Mouse (Mus musculus) hindbrain, embryonic 14.5 days (tissue): Measurements from ENCODE around the gene Aqp8. TPM values are rescaled to one million over a fixed set of nuclear protein-coding genes. Genes with fewer than 3 reads are reported as not detected.

Experiments
- ATAC-seq: fragments of 200-750 bp; cut with Nextera tagmentation; 2 replicates; pipeline ENCODE4 v1.8.0; 2017; ENCODE audit warnings: moderate number of reproducible peaks, mild to moderate bottlenecking, moderate TSS enrichment, moderate library complexity; ENCODE audit not compliant: low FRiP score
- DNase-seq: peaks from one replicate; pipeline ENCODE4 v3.0.0-alpha.2; 2015; ENCODE audit warnings: low spot score
- H3K27ac ChIP-seq: fragments of 300-500 bp; sonication (generic); 2 replicates; pipeline ENCODE4 v1.5.1; 2014; ENCODE audit warnings: mild to moderate bottlenecking, moderate library complexity
- H3K27me3 ChIP-seq: fragments of 300-500 bp; sonication (generic); 2 replicates; pipeline ENCODE4 v1.6.1; 2014; ENCODE audit warnings: mild to moderate bottlenecking, low read length, mixed read lengths; ENCODE audit not compliant: control insufficient read depth, insufficient read depth
- H3K36me3 ChIP-seq: fragments of 300-500 bp; sonication (generic); replicated peaks from 2 replicates; pipeline ENCODE4 v1.6.1; 2014; ENCODE audit not compliant: control insufficient read depth, insufficient read depth
- H3K4me1 ChIP-seq: fragments of 300-500 bp; sonication (generic); replicated peaks from 2 replicates; pipeline ENCODE4 v1.6.1; 2014; ENCODE audit warnings: antibody characterized with exemption, low read length, mixed read lengths; ENCODE audit not compliant: control insufficient read depth, insufficient read depth
- H3K4me2 ChIP-seq: fragments of 300-500 bp; sonication (generic); replicated peaks from 2 replicates; pipeline ENCODE4 v1.6.1; 2014; ENCODE audit warnings: mild to moderate bottlenecking, moderate library complexity
- H3K4me3 ChIP-seq: fragments of 300-500 bp; sonication (generic); replicated peaks from 2 replicates; pipeline ENCODE4 v1.5.1; 2014; ENCODE audit warnings: mild to moderate bottlenecking, low read length
- H3K9ac ChIP-seq: fragments of 300-500 bp; sonication (generic); 2 replicates; pipeline ENCODE4 v1.6.1; 2014
- H3K9me3 ChIP-seq: fragments of 300-500 bp; sonication (generic); 2 replicates; pipeline ENCODE4 v1.6.1; 2016; ENCODE audit warnings: low read length; ENCODE audit not compliant: control insufficient read depth
- WGBS: fragments of 180-500 bp; shearing (Covaris S2); extraction: QIAGEN DNeasy Blood & Tissue Kit; methylation state at CpG from one replicate; pipeline ENCODE4 v1.1.7; 2014; 5-methylcytosine and 5-hydroxymethylcytosine counted together
- polyA plus RNA-seq: library from polyadenylated mRNA; unstranded; fragments of >200 nt; fragmentation: Nextera tagmentation; extraction: Ambion mirVana; gene quantifications from 2 replicates; pipeline ENCODE4 v1.2.1, GENCODE M21; 2014

Gene Aqp8
- polyA plus RNA-seq, 1 experiment from 2014 or later: not detected

DNA sequence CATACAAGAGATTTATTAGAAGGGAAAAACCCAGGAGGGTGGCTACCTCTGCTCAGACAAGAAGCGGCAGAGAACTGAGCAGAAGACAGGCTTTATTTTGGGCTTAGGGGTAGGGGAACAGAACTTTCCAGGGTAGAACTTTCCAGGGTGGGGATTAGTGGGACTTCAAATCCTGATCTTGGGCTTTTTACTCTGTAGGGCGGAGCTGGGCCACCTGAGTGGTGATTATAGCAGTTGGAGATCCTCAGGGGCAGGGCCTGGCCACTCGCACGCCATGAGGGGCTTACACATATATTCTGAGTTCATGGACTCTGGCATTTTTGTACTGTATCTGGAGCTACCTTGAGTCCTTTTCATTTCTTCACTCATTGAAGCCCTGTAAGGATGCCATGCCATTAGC lies 775 bp upstream of the Aqp8 start:
- Histone ChIP-seq H3K27ac (no peak overlapping the region), H3K4me1 (no peaks in the 10 kb centered on the region), H3K4me2 (no peak overlapping the region), H3K9ac (no peak overlapping the region), H3K36me3 (no peaks in the 10 kb centered on the region), H3K9me3 (no peaks in the 10 kb centered on the region), H3K27me3 (no peaks in the 10 kb centered on the region), H3K4me3 (no peak overlapping the region)
- 86% methylated on average over 4 of the region's 4 CpGs for WGBS
- no peak for DNase-seq
- no peak for ATAC-seq

- Histone ChIP-seq H3K4me1 (no peaks in the 10 kb centered on the region), H3K36me3 (no peaks in the 10 kb centered on the region), H3K27me3 (no peaks in the 10 kb centered on the region), H3K4me2 (no peak overlapping the region), H3K9me3 (no peaks in the 10 kb centered on the region), H3K9ac (no peak overlapping the region), H3K4me3 (no peak overlapping the region), H3K27ac (no peak overlapping the region)
- WGBS: 89% methylated on average over 4 of the region's 4 CpGs
- no peak for ATAC-seq
- DNase-seq: no peak
Measured at GRCm38 (mm10) chr7:123463569-123463968, 1.5 kb downstream of the Aqp8 start.

- WGBS: 38% methylated on average over 6 of the region's 6 CpGs
- H3K4me2 ChIP-seq: no peak overlapping the region
Measured at GRCm38 (mm10) chr7:123465692-123466387, 3.7 kb downstream of the Aqp8 start.

GRCm38 (mm10) chr7:123467961-123468360 lies 5.9 kb downstream of the Aqp8 start:
- H3K27me3 ChIP-seq: no peaks in the 10 kb centered on the region
- ATAC-seq: no peak

More at GRCm38 (mm10) chr7:123465692-123466387, 3.7 kb downstream of the Aqp8 start:
- Histone ChIP-seq H3K27ac (no peak overlapping the region), H3K4me1 (no peaks in the 10 kb centered on the region), H3K4me3 (no peak overlapping the region), H3K9ac (no peak overlapping the region), H3K27me3 (no peaks in the 10 kb centered on the region), H3K9me3 (no peaks in the 10 kb centered on the region), H3K36me3 (no peaks in the 10 kb centered on the region)
- DNase-seq (peak; percentile 94), ATAC-seq (peak; percentile 73; the same call in 1 of the 2 replicates)

GRCm38 (mm10) chr7:123487703-123488102 lies 25.6 kb downstream of the Aqp8 start:
- no peak overlapping the region for H3K4me2 ChIP-seq
- ATAC-seq (no peak), DNase-seq (no peak)
- H3K9me3 ChIP-seq: no peaks in the 10 kb centered on the region
- peaks cover 54% of the 10 kb centered on the region for H3K36me3 ChIP-seq
- H3K27me3 ChIP-seq: no peaks in the 10 kb centered on the region
- no peaks in the 10 kb centered on the region for H3K4me1 ChIP-seq
- 86% methylated on average over 5 of the region's 5 CpGs for WGBS
- no peak overlapping the region for H3K9ac ChIP-seq
- no peak overlapping the region for H3K4me3 ChIP-seq
- no peak overlapping the region for H3K27ac ChIP-seq

More at GRCm38 (mm10) chr7:123467961-123468360, 5.9 kb downstream of the Aqp8 start:
- WGBS: 88% methylated on average over 1 of the region's 1 CpGs
- H3K36me3 ChIP-seq: no peaks in the 10 kb centered on the region
- no peak overlapping the region for H3K27ac ChIP-seq
- H3K4me3 ChIP-seq: no peak overlapping the region
- no peak overlapping the region for H3K4me2 ChIP-seq
- no peak for DNase-seq
- H3K9ac ChIP-seq: no peak overlapping the region
- no peaks in the 10 kb centered on the region for H3K4me1 ChIP-seq
- H3K9me3 ChIP-seq: 0 out of 2 replicates have a peak, but pooled peaks cover 10% of the 10 kb centered on the region

DNA sequence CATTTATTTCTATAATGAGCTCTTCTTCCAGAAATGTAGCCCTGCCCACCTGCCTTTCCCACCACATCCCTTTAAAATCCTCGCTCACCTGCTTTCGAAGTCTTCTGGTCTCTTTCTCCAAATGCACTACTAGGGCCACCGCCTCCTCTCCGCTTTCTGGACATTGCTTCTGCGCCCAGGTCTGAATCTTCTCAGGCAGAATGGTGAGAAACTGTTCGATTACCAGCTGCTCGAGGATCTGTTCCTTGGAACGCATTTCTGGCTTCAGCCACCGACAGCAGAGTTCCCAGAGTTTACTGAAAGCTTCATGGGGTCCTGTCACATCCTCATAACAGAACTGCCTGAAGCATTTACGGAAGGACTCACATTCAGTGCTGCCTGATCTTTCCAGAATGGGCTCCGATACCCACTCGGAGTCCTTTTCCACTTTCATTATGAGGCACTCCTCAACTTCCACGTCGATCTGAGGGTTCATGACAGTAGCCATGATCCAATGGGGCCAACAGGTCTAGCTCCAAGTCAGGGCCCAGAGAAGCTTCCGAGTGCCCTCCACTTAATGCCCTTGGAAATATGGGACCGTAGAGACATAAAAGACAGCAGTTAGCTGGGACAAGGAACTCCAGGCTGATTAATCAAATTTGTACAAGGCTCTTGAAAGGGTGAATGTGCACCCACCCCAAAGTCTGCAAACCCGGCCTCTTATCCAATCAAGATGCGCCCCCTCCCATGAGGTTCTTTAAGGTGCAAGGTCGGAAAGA lies 37.6 kb downstream of the Aqp8 start:
- Histone ChIP-seq H3K4me1 (peaks cover 27% of the 10 kb centered on the region), H3K4me3 (peak overlapping the region; percentile 69), H3K27ac (peak overlapping the region; percentile 95), H3K27me3 (no peaks in the 10 kb centered on the region), H3K9me3 (no peaks in the 10 kb centered on the region), H3K36me3 (peaks cover 34% of the 10 kb centered on the region), H3K9ac (peak overlapping the region; percentile 89), H3K4me2 (peak overlapping the region; percentile 75)
- DNase-seq (peak; percentile 27), ATAC-seq (peak; percentile 29)
- 37% methylated on average over 19 of the region's 19 CpGs for WGBS

- Histone ChIP-seq H3K4me3 (peak within 1 kb of the TSS; percentile 69), H3K27ac (peak within 1 kb of the TSS; percentile 95), H3K9me3 (no peaks in the 10 kb centered on the region), H3K4me1 (peaks cover 27% of the 10 kb centered on the region), H3K4me2 (peak within 1 kb of the TSS; percentile 75), H3K27me3 (no peaks in the 10 kb centered on the region), H3K9ac (peak within 1 kb of the TSS; percentile 89), H3K36me3 (peaks cover 25% of the 10 kb centered on the region)
- DNase-seq (peak; percentile 94), ATAC-seq (peak; percentile 95)
- WGBS: under 1% methylated on average over 70 of the region's 71 CpGs
Measured at GRCm38 (mm10) chr7:123500239-123501219, 38.4 kb downstream of the Aqp8 start, which contains the start of gene Zkscan2. Gene Zkscan2, minus strand, starts transcription at chr7:123500449.

- Histone ChIP-seq H3K9me3 (no peaks in the 10 kb centered on the region), H3K4me1 (peaks cover 23% of the 10 kb centered on the region), H3K27ac (no peak overlapping the region), H3K9ac (no peak overlapping the region), H3K36me3 (no peaks in the 10 kb centered on the region), H3K4me3 (no peak overlapping the region), H3K4me2 (no peak overlapping the region), H3K27me3 (no peaks in the 10 kb centered on the region)
- 48% methylated on average over 1 of the region's 1 CpGs for WGBS
- ATAC-seq (no peak), DNase-seq (no peak)
Measured at GRCm38 (mm10) chr7:123503358-123503757, 41.3 kb downstream of the Aqp8 start.
